Mouse (Mus musculus): ENCODE data around the gene Ttl. TPM values are rescaled to one million over a fixed set of nuclear protein-coding genes. Genes with fewer than 3 reads are reported as not detected.

The Ttl gene
- total RNA-seq (2021) = 10 to 100 TPM; 45.0 to 49.2 TPM
- long read RNA-seq, experiment 1, full-length matches to known transcripts = 20 of 26 reads
- long read RNA-seq, experiment 1, partial matches to known transcripts = 0 of 26 reads
- long read RNA-seq, experiment 1, other reads (novel, unspliced or antisense) = 6 of 26 reads
- long read RNA-seq, experiment 2, full-length matches to known transcripts = 33 of 43 reads
- long read RNA-seq, experiment 2, partial matches to known transcripts = 2 of 43 reads
- long read RNA-seq, experiment 2, other reads (novel, unspliced or antisense) = 8 of 43 reads

GRCm38 (mm10) chr2:129065437-129066282, at the start of gene Ttl:
Ttl (plus strand) TSS chr2:129065942.
- peak; percentile 62 to 69 for DNase-seq (ENCODE audit: low spot score in 2 of 2)

GRCm38 (mm10) chr2:129020106-129020505, 45.6 kb upstream of the Ttl start:
- no peak for DNase-seq (ENCODE audit: low spot score in 2 of 2)

GRCm38 (mm10) chr2:129024820-129025219, 40.9 kb upstream of the Ttl start:
- no peak for DNase-seq (ENCODE audit: low spot score in 2 of 2)

GRCm38 (mm10) chr2:129035381-129035780, 30.4 kb upstream of the Ttl start:
- DNase-seq (ENCODE audit: low spot score in 2 of 2) = no peak

GRCm38 (mm10) chr2:129038426-129038936, 27.3 kb upstream of the Ttl start:
- DNase-seq (ENCODE audit: low spot score in 2 of 2) = peak; percentile 11 to 25

GRCm38 (mm10) chr2:129038937-129039631, 26.7 kb upstream of the Ttl start:
- no peak for DNase-seq (ENCODE audit: low spot score in 2 of 2)

GRCm38 (mm10) chr2:129040567-129040966, 25.2 kb upstream of the Ttl start:
- no peak for DNase-seq (ENCODE audit: low spot score in 2 of 2)

- no peak for DNase-seq (ENCODE audit: low spot score in 2 of 2)
Measured at GRCm38 (mm10) chr2:129046172-129046845, 19.4 kb upstream of the Ttl start.

GRCm38 (mm10) chr2:129046846-129047196, 18.9 kb upstream of the Ttl start:
- DNase-seq (ENCODE audit: low spot score in 2 of 2) = no peak

- no peak for DNase-seq (ENCODE audit: low spot score in 2 of 2)
Measured at GRCm38 (mm10) chr2:129047811-129048210, 17.9 kb upstream of the Ttl start, which contains the start of gene Vinac1. Vinac1 (minus strand) TSS chr2:129048172.

GRCm38 (mm10) chr2:129052451-129052983, 13.2 kb upstream of the Ttl start:
- no peak for DNase-seq (ENCODE audit: low spot score in 2 of 2)

- no peak for DNase-seq (ENCODE audit: low spot score in 2 of 2)
Measured at GRCm38 (mm10) chr2:129055741-129056140, 10.0 kb upstream of the Ttl start.

GRCm38 (mm10) chr2:129056597-129056996, 9.1 kb upstream of the Ttl start:
- DNase-seq (ENCODE audit: low spot score in 2 of 2) = no peak

- DNase-seq (ENCODE audit: low spot score in 2 of 2) = no peak
Measured at GRCm38 (mm10) chr2:129057256-129057655, 8.5 kb upstream of the Ttl start.

GRCm38 (mm10) chr2:129057920-129058361, 7.8 kb upstream of the Ttl start:
- no peak for DNase-seq (ENCODE audit: low spot score in 2 of 2)

- DNase-seq (ENCODE audit: low spot score in 2 of 2) = no peak
Measured at GRCm38 (mm10) chr2:129061456-129062059, 4.2 kb upstream of the Ttl start.

GRCm38 (mm10) chr2:129066326-129066725, 584 bp downstream of the Ttl start:
- DNase-seq (ENCODE audit: low spot score in 2 of 2) = peak; percentile 23 to 37

- DNase-seq (ENCODE audit: low spot score in 2 of 2) = no peak
Measured at GRCm38 (mm10) chr2:129070296-129070695, 4.6 kb downstream of the Ttl start.

- no peak for DNase-seq (ENCODE audit: low spot score in 2 of 2)
Measured at GRCm38 (mm10) chr2:129078313-129078712, 12.6 kb downstream of the Ttl start.

GRCm38 (mm10) chr2:129079194-129079593, 13.5 kb downstream of the Ttl start:
- DNase-seq (ENCODE audit: low spot score in 2 of 2) = no peak
